19 mouse cellular contexts compared by ENCODE assay signal in genomic region chr6:3470706-3471105, GRCm38 (mm10). TPM values are rescaled to one million over a fixed set of nuclear protein-coding genes. Genes with fewer than 3 reads are reported as not detected.
"Had no signal": no experiment of that assay in that cellular context is flagged by ENCODE, and none has a peak within 500 bp of the region (broad histone marks: within the 10 kb centered on the region; RNA-seq: fewer than 3 reads in every experiment).

No protein-coding gene starts in this region.

- DNase-seq: kidney, adult 8-10 months; kidney, postnatal 10 days; layer of hippocampus, postnatal 36 days; liver, embryonic 13.5 days; lung, adult 2 months; lung, postnatal 14 days; lung, postnatal 4 days; retina, postnatal 1 day; right cerebral cortex, postnatal 25 days; spleen, adult 18-20 months; thymus, postnatal 25 days had no signal

- H3K36me3 ChIP-seq: kidney, embryonic 15.5 days; liver, embryonic 13.5 days; midbrain, embryonic 12.5 days; neural tube, embryonic 13.5 days had no signal

- H3K9ac ChIP-seq: kidney, embryonic 15.5 days; liver, embryonic 13.5 days; midbrain, embryonic 12.5 days; neural tube, embryonic 13.5 days had no signal

- H3K27ac ChIP-seq: hindbrain, postnatal 0 days; kidney, embryonic 15.5 days; left cerebral cortex, adult 2 months; liver, embryonic 13.5 days; midbrain, embryonic 12.5 days; neural tube, embryonic 13.5 days had no signal

- H3K4me2 ChIP-seq: kidney, embryonic 15.5 days; liver, embryonic 13.5 days; midbrain, embryonic 12.5 days; neural tube, embryonic 13.5 days had no signal

- H3K9me3 ChIP-seq: kidney, embryonic 15.5 days; liver, embryonic 13.5 days; midbrain, embryonic 12.5 days; neural tube, embryonic 13.5 days had no signal

- H3K27me3 ChIP-seq: kidney, embryonic 15.5 days; liver, embryonic 13.5 days; midbrain, embryonic 12.5 days; neural tube, embryonic 13.5 days had no signal

- ATAC-seq: hindbrain, postnatal 0 days; inflammation-experienced regulatory T-cells, adult 6 months; midbrain, embryonic 16.5 days had no signal

- H3K4me3 ChIP-seq: kidney, embryonic 15.5 days; left cerebral cortex, adult 2 months; liver, embryonic 13.5 days; midbrain, embryonic 12.5 days; myocyte; neural tube, embryonic 13.5 days had no signal

- H3K4me1 ChIP-seq: kidney, embryonic 15.5 days; liver, embryonic 13.5 days; midbrain, embryonic 12.5 days; neural tube, embryonic 13.5 days had no signal

RNA-seq across cellular contexts. Expression of gene Hepacam2, which starts 27.4 kb away (rescaled TPM):
- polyA plus RNA-seq: liver, embryonic 13.5 days; myocyte had no signal
